8 mouse cellular contexts compared by ENCODE assay signal in genomic region chr10:81481605-81482532, GRCm38 (mm10). TPM values are rescaled to one million over a fixed set of nuclear protein-coding genes. Genes with fewer than 3 reads are reported as not detected.
A peak's percentile ranks its signal among the peaks of the same experiment; 100 is the strongest.
DNase-seq lines count a peak whose midpoint lies in the region; ATAC-seq and TF ChIP-seq lines count a peak whose summit lies in the region.

No protein-coding gene starts in this region.

- no peaks in the 10 kb centered on the region; the same call in 1 of the 2 replicates for H3K36me3 ChIP-seq in neural tube, embryonic 11.5 days (ENCODE audit: control insufficient read depth, insufficient read depth, low read length)
- H3K36me3 ChIP-seq in hindbrain, postnatal 0 days (ENCODE audit: insufficient read depth, low read length) = peaks cover under 1% of the 10 kb centered on the region; the same call in 1 of the 2 replicates
- H3K36me3 ChIP-seq in myocyte (ENCODE audit: control insufficient read depth, insufficient read depth) = no peaks in the 10 kb centered on the region

- peaks cover 23% of the 10 kb centered on the region for H3K27me3 ChIP-seq in neural tube, embryonic 11.5 days (ENCODE audit: control insufficient read depth, insufficient read depth, low read length)
- H3K27me3 ChIP-seq in hindbrain, postnatal 0 days (ENCODE audit: insufficient read depth, low read length) = no peaks in the 10 kb centered on the region
- H3K27me3 ChIP-seq in myocyte (ENCODE audit: control insufficient read depth, insufficient read depth, insufficient read length) = peaks cover 14% of the 10 kb centered on the region

- TF ChIP-seq POLR2A in myocyte (IDR thresholded peaks at IDR 0.05; ENCODE audit: insufficient read length, low read depth) = no peak

- no peak for DNase-seq in cerebellum, adult 9-10 months
- DNase-seq in neural tube, embryonic 11.5 days (ENCODE audit: low spot score) = no peak
- DNase-seq in neural tube, embryonic 10.5 days (ENCODE audit: extremely low spot score, low spot score) = no peak
- DNase-seq in hindbrain, postnatal 0 days (ENCODE audit: low spot score) = peak; percentile 54
- no peak for DNase-seq in right cerebral cortex, postnatal 25 days
- DNase-seq in testis, postnatal 10 days (ENCODE audit: low spot score) = no peak

- H3ac ChIP-seq in myocyte (ENCODE audit: control insufficient read depth, insufficient read length) = no peak overlapping the region

- H3K4me3 ChIP-seq in neural tube, embryonic 11.5 days (ENCODE audit: low read depth, low read length) = peak overlapping the region; percentile 40
- peak overlapping the region; percentile 62 for H3K4me3 ChIP-seq in hindbrain, postnatal 0 days (ENCODE audit: low read length)
- no peak overlapping the region for H3K4me3 ChIP-seq in myocyte

- peak overlapping the region; percentile 55 for H3K4me2 ChIP-seq in neural tube, embryonic 11.5 days (ENCODE audit: low read depth)
- H3K4me2 ChIP-seq in hindbrain, postnatal 0 days (ENCODE audit: low read depth, low read length) = peak overlapping the region; percentile 66
- peak overlapping the region; percentile 66 for H3K4me2 ChIP-seq in myocyte (ENCODE audit: low read depth)

- no peaks in the 10 kb centered on the region for H3K9me3 ChIP-seq in neural tube, embryonic 11.5 days (ENCODE audit: control insufficient read depth, low read length)
- H3K9me3 ChIP-seq in hindbrain, postnatal 0 days (ENCODE audit: low read length) = no peaks in the 10 kb centered on the region

- no peak for TF ChIP-seq CTCF in hindbrain, postnatal 0 days (IDR thresholded peaks at IDR 0.05; ENCODE audit: low read depth)

- H3K4me1 ChIP-seq in neural tube, embryonic 11.5 days (ENCODE audit: control insufficient read depth, insufficient read depth, low read length) = 0 out of 2 replicates have a peak, but pooled peaks cover 2% of the 10 kb centered on the region
- 0 out of 2 replicates have a peak, but pooled peaks cover 5% of the 10 kb centered on the region for H3K4me1 ChIP-seq in hindbrain, postnatal 0 days (ENCODE audit: insufficient read depth, low read length)

- no peaks in the 10 kb centered on the region for H3K79me2 ChIP-seq in myocyte (ENCODE audit: control insufficient read depth, insufficient read depth)

- 0 out of 2 replicates have a peak, but pooled peaks have one; percentile 9 for ATAC-seq in cerebellum, adult (ENCODE audit: insufficient number of reproducible peaks, low FRiP score, low TSS enrichment)
- peak; percentile 14; the same call in 1 of the 2 replicates for ATAC-seq in neural tube, embryonic 11.5 days (ENCODE audit: insufficient read depth, low FRiP score, low TSS enrichment)
- ATAC-seq in hindbrain, postnatal 0 days = peak; percentile 25; the same call in 1 of the 2 replicates

- 2% methylated on average over 34 of the region's 35 CpGs for WGBS in neural tube, embryonic 11.5 days
- WGBS in hindbrain, postnatal 0 days = under 1% methylated on average over 34 of the region's 35 CpGs

- no peak overlapping the region for H3K27ac ChIP-seq in neural tube, embryonic 11.5 days (ENCODE audit: low read depth, low read length)
- H3K27ac ChIP-seq in hindbrain, postnatal 0 days = peak overlapping the region; percentile 85

- H3K9ac ChIP-seq in neural tube, embryonic 11.5 days (ENCODE audit: low read length) = peak overlapping the region; percentile 51
- H3K9ac ChIP-seq in hindbrain, postnatal 0 days (replicated peaks; ENCODE audit: low read length) = peak overlapping the region; percentile 83

TF ChIP-seq in myocyte, 11 proteins besides CTCF, POLR2A, EP300 and RAD21:
- TF ChIP-seq CEBPB (IDR thresholded peaks at IDR 0.05; ENCODE audit: insufficient read depth, poor library complexity, severe bottlenecking) (no peak), E2F4 (IDR thresholded peaks at IDR 0.05; ENCODE audit: insufficient read depth) (no peak), POLR2AphosphoS2 (IDR thresholded peaks at IDR 0.05; ENCODE audit: insufficient read length, low read depth) (no peak), MYOD1 (IDR thresholded peaks at IDR 0.05; ENCODE audit: control insufficient read depth in 1 of 3, insufficient read length in 2 of 3, low read depth in 2 of 3) (no peak), TCF3 (IDR thresholded peaks at IDR 0.05; ENCODE audit: insufficient read length, low read depth) (no peak), TCF12 (IDR thresholded peaks at IDR 0.05; ENCODE audit: insufficient read depth, poor library complexity, severe bottlenecking) (no peak), MYOG (IDR thresholded peaks at IDR 0.05; ENCODE audit: control insufficient read depth in 1 of 3, insufficient read depth in 1 of 3, insufficient read length in 2 of 3, low read depth in 2 of 3) (no peak), USF1 (IDR thresholded peaks at IDR 0.05; ENCODE audit: low read depth) (no peak), REST (IDR thresholded peaks at IDR 0.05; ENCODE audit: insufficient read depth, insufficient read length) (no peak), MAX (IDR thresholded peaks at IDR 0.05; ENCODE audit: low read depth) (no peak), SRF (IDR thresholded peaks at IDR 0.05; ENCODE audit: control insufficient read depth, insufficient read length, low read depth) (no peak)

RNA-seq across cellular contexts. Expression of gene Celf5, which starts 0.6 kb away (rescaled TPM):
- polyA plus RNA-seq in neural tube, embryonic 11.5 days (2014; fragmentation: Nextera tagmentation; extraction: Ambion mirVana) = 10.6 and 11.1 TPM in 2 replicates
- 93.9 and 128 TPM in 2 replicates for total RNA-seq in hindbrain, postnatal 0 days (2014; rRNA removed)
- 40.1 and 43.2 TPM in 2 replicates for polyA plus RNA-seq in hindbrain, postnatal 0 days (2015; fragmentation: Nextera tagmentation; extraction: Ambion mirVana)
- polyA plus RNA-seq in myocyte (2012; fragmentation: generic; extraction: Trizol) = 0.37 TPM

RNA-seq across cellular contexts. Expression of gene Ncln, which starts 14.3 kb away (rescaled TPM):
- polyA plus RNA-seq in neural tube, embryonic 11.5 days (2014; fragmentation: Nextera tagmentation; extraction: Ambion mirVana) = 66.2 and 74.2 TPM in 2 replicates
- 124 and 170 TPM in 2 replicates for total RNA-seq in hindbrain, postnatal 0 days (2014; rRNA removed)
- 66.3 and 66.5 TPM in 2 replicates for polyA plus RNA-seq in hindbrain, postnatal 0 days (2015; fragmentation: Nextera tagmentation; extraction: Ambion mirVana)
- polyA plus RNA-seq in myocyte (2012; fragmentation: generic; extraction: Trizol) = 153 TPM

RNA-seq across cellular contexts. Expression of gene S1pr4, which starts 18.1 kb away (rescaled TPM):
- 0.45 and 0.58 TPM in 2 replicates for polyA plus RNA-seq in neural tube, embryonic 11.5 days (2014; fragmentation: Nextera tagmentation; extraction: Ambion mirVana)
- total RNA-seq in hindbrain, postnatal 0 days (2014; rRNA removed) = 0.40 and 1.3 TPM in 2 replicates
- 0.38 and 0.40 TPM in 2 replicates for polyA plus RNA-seq in hindbrain, postnatal 0 days (2015; fragmentation: Nextera tagmentation; extraction: Ambion mirVana)
- polyA plus RNA-seq in myocyte (2012; fragmentation: generic; extraction: Trizol) = not detected

RNA-seq across cellular contexts. Expression of gene Nfic, which starts 26.4 kb away (rescaled TPM):
- polyA plus RNA-seq in neural tube, embryonic 11.5 days (2014; fragmentation: Nextera tagmentation; extraction: Ambion mirVana) = 16.8 TPM in 2 replicates
- total RNA-seq in hindbrain, postnatal 0 days (2014; rRNA removed) = 17.2 and 26.5 TPM in 2 replicates
- 33.8 and 34.6 TPM in 2 replicates for polyA plus RNA-seq in hindbrain, postnatal 0 days (2015; fragmentation: Nextera tagmentation; extraction: Ambion mirVana)
- 115 TPM for polyA plus RNA-seq in myocyte (2012; fragmentation: generic; extraction: Trizol)

RNA-seq across cellular contexts. Expression of gene Gna15, which starts 42.2 kb away (rescaled TPM):
- 0.41 TPM in 2 replicates for polyA plus RNA-seq in neural tube, embryonic 11.5 days (2014; fragmentation: Nextera tagmentation; extraction: Ambion mirVana)
- total RNA-seq in hindbrain, postnatal 0 days (2014; rRNA removed) = 2.5 and 9.8 TPM in 2 replicates
- polyA plus RNA-seq in hindbrain, postnatal 0 days (2015; fragmentation: Nextera tagmentation; extraction: Ambion mirVana) = 1.2 and 1.9 TPM in 2 replicates
- polyA plus RNA-seq in myocyte (2012; fragmentation: generic; extraction: Trizol) = not detected
